Mouse (Mus musculus) cerebellum, adult 2 months (tissue): ENCODE measurements around the gene Pusl1.

Source experiments
- CTCF ChIP-seq: fragments of 200-500 bp; IDR thresholded peaks from 2 replicates; pipeline ENCODE4 v1.5.1; 2011; ENCODE audit warnings: low read depth, mild to moderate bottlenecking, control low read depth, low read length, moderate library complexity, borderline replicate concordance; ENCODE audit not compliant: insufficient read depth
- POLR2A ChIP-seq: fragments of 200-500 bp; IDR thresholded peaks from 2 replicates; pipeline ENCODE4 v1.6.1; 2011; ENCODE audit warnings: low read length, control low read depth, borderline replicate concordance; ENCODE audit not compliant: insufficient read depth

DNA sequence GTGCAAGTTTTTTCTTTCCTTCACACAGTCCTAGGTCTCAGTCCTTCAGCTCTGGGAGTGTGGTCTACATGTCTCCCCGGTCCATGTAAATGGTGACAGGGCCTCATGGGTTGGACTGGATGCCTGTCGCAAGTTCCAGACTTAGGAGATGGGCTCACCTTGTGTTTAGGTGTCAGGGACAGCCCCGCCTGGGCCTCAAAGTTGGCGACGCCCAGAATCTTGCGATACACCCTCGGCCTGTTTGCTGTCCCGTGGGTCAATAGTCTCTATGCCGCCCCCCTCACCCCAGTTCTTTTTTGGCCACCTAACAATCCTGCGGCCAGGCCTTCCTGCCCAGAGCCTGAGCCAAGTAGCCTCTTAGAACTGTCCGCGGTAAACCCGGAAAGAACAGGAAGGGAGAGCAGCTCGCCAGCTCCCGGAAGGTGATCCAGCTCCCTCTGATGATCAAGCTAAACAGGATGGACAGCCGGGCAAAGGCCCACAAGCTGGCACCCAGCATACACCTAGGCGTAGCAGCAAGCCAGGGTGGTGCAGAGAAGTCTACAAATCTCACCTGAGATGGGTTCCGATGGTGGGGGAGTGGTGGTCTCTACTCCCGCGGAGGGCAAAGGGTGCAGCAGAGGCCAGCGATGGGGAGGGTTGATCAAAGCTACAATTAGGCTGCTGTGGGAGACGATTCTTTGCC, 22.8 kb downstream of the Pusl1 start:
- TF ChIP-seq POLR2A = no peak
- TF ChIP-seq CTCF = no peak
